In the genomic region with DNA sequence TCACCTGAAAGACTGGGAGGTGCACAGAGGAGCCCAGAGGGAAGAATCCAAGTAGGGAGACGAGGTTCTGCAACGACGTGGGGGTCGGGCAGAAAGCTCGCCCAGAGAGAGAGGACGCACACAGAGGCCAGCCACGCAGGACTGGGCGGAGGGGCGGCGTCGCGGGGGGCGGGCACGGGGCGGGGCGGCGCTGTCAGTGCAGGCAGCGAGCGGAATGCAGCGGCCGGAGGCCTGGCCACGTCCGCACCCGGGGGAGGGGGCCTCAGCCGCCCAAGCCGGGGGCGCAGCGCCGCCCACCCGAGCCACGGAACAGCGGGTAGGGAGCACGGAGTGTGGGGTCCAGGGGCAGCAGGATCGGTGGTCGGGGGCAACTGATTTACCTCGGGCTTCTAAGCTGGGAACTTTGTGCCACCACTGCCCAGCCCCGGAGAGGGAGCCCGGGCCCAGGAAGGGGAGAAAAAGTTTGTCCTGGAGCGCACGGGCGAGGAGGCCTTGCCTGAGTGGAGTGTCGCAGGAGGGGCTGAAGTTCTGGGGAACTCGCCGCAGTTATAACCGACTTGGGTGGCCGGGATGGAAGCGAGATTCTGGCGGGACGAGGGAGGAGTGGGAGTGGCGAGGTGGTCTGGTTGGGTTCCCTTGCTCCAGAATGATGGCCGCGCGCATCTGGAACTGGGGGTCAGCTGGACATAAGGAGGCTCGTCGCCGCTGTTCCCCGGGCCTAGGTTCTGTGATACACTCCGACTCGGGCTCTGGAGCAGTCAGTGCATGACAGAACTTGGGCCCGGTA, we compare ENCODE assay signal across 8 mouse cellular contexts. TPM values are rescaled to one million over a fixed set of nuclear protein-coding genes. Genes with fewer than 3 reads are reported as not detected.
A peak's percentile ranks its signal among the peaks of the same experiment; 100 is the strongest.
DNase-seq lines count a peak whose midpoint lies in the region; ATAC-seq and TF ChIP-seq lines count a peak whose summit lies in the region.

TSS of gene Copz2 (plus strand) at position 190 of the 787 bp plus-strand sequence.

- peak within 1 kb of the TSS; percentile 88 for H3K4me2 ChIP-seq in embryonic facial prominence, embryonic 11.5 days (ENCODE audit: low read depth, low read length)
- peak within 1 kb of the TSS; percentile 94 for H3K4me2 ChIP-seq in heart, embryonic 11.5 days
- peak within 1 kb of the TSS; percentile 65 for H3K4me2 ChIP-seq in kidney, embryonic 16.5 days (replicated peaks; ENCODE audit: low read depth, low read length)

- no peak for DNase-seq in layer of hippocampus, adult 2 months (ENCODE audit: low spot score in 2 of 2)
- DNase-seq in layer of hippocampus, adult 9-11 months, result no peak
- DNase-seq in embryonic facial prominence, embryonic 11.5 days (ENCODE audit: low spot score), result peak; percentile 54
- peak; percentile 65 for DNase-seq in urinary bladder, adult 2 months (ENCODE audit: low spot score)
- no peak for DNase-seq in cerebellum, adult 8-10 months

- H3K4me3 ChIP-seq in layer of hippocampus, adult 2 months, result peak within 1 kb of the TSS; percentile 56
- H3K4me3 ChIP-seq in embryonic facial prominence, embryonic 11.5 days (ENCODE audit: low read depth, low read length), result peak within 1 kb of the TSS; percentile 55
- peak within 1 kb of the TSS; percentile 75 for H3K4me3 ChIP-seq in heart, embryonic 11.5 days (ENCODE audit: low read depth, low read length)
- peak within 1 kb of the TSS; percentile 52 for H3K4me3 ChIP-seq in kidney, embryonic 16.5 days (ENCODE audit: low read length)
- H3K4me3 ChIP-seq in macrophage (ENCODE audit: inconsistent target), result peak within 1 kb of the TSS; percentile 59

- no peaks in the 10 kb centered on the region for H3K27me3 ChIP-seq in embryonic facial prominence, embryonic 11.5 days (ENCODE audit: control insufficient read depth, insufficient read depth, low read length)
- no peaks in the 10 kb centered on the region for H3K27me3 ChIP-seq in heart, embryonic 11.5 days (ENCODE audit: control insufficient read depth, insufficient read depth, low read length)
- no peaks in the 10 kb centered on the region for H3K27me3 ChIP-seq in kidney, embryonic 16.5 days (ENCODE audit: insufficient read depth, low read length)

- no peak for TF ChIP-seq CTCF in layer of hippocampus, adult 2 months (conservative IDR thresholded peaks at IDR 0.05)

- ATAC-seq in embryonic facial prominence, embryonic 11.5 days (replicated peaks; ENCODE audit: insufficient number of reproducible peaks, low FRiP score, low TSS enrichment, low read depth), result peak; percentile 61
- peak; percentile 83 for ATAC-seq in heart, embryonic 11.5 days (replicated peaks; ENCODE audit: insufficient number of reproducible peaks, low FRiP score, low TSS enrichment)
- peak; percentile 88 for ATAC-seq in kidney, embryonic 16.5 days (ENCODE audit: low FRiP score, low TSS enrichment)

- no peak within 1 kb of the TSS for H3K27ac ChIP-seq in layer of hippocampus, adult 2 months
- H3K27ac ChIP-seq in embryonic facial prominence, embryonic 11.5 days (replicated peaks; ENCODE audit: low read depth, low read length), result no peak within 1 kb of the TSS
- H3K27ac ChIP-seq in heart, embryonic 11.5 days (ENCODE audit: low read depth, low read length), result peak within 1 kb of the TSS; percentile 29; the same call in 1 of the 2 replicates
- H3K27ac ChIP-seq in kidney, embryonic 16.5 days (ENCODE audit: low read length), result peak within 1 kb of the TSS; percentile 27; the same call in 1 of the 2 replicates
- H3K27ac ChIP-seq in macrophage, result no peak within 1 kb of the TSS

- no peaks in the 10 kb centered on the region for H3K79me2 ChIP-seq in macrophage (ENCODE audit: inconsistent target)

- H3K9ac ChIP-seq in embryonic facial prominence, embryonic 11.5 days (replicated peaks; ENCODE audit: low read length), result peak within 1 kb of the TSS; percentile 52
- peak within 1 kb of the TSS; percentile 85 for H3K9ac ChIP-seq in heart, embryonic 11.5 days (ENCODE audit: low read depth, low read length)
- peak within 1 kb of the TSS; percentile 82 for H3K9ac ChIP-seq in kidney, embryonic 16.5 days (replicated peaks; ENCODE audit: low read length)

- under 1% methylated on average over 55 of the region's 60 CpGs for WGBS in embryonic facial prominence, embryonic 11.5 days
- WGBS in heart, embryonic 11.5 days (ENCODE audit: insufficient replicate concordance), result 1% methylated on average over 54 of the region's 60 CpGs
- under 1% methylated on average over 54 of the region's 60 CpGs for WGBS in kidney, embryonic 16.5 days
- WGBS in macrophage (ENCODE audit: missing documents), result 2% methylated on average over 39 of the region's 60 CpGs

- no peaks in the 10 kb centered on the region; the same call in 1 of the 2 replicates for H3K4me1 ChIP-seq in embryonic facial prominence, embryonic 11.5 days (ENCODE audit: control insufficient read depth, insufficient read depth, low read length)
- peaks cover 8% of the 10 kb centered on the region for H3K4me1 ChIP-seq in heart, embryonic 11.5 days (ENCODE audit: control insufficient read depth, insufficient read depth, low read length)
- peaks cover 13% of the 10 kb centered on the region for H3K4me1 ChIP-seq in kidney, embryonic 16.5 days (ENCODE audit: insufficient read depth, low read length)

- no peaks in the 10 kb centered on the region for H3K9me3 ChIP-seq in embryonic facial prominence, embryonic 11.5 days (replicated peaks; ENCODE audit: control insufficient read depth, low read length)
- no peaks in the 10 kb centered on the region for H3K9me3 ChIP-seq in heart, embryonic 11.5 days (replicated peaks; ENCODE audit: control insufficient read depth, low read length)
- no peaks in the 10 kb centered on the region for H3K9me3 ChIP-seq in kidney, embryonic 16.5 days (ENCODE audit: low read length)

- no peaks in the 10 kb centered on the region for H3K36me3 ChIP-seq in embryonic facial prominence, embryonic 11.5 days (replicated peaks; ENCODE audit: control insufficient read depth, insufficient read depth, low read depth, low read length)
- no peaks in the 10 kb centered on the region for H3K36me3 ChIP-seq in heart, embryonic 11.5 days (ENCODE audit: control insufficient read depth, insufficient read depth, low read length)
- no peaks in the 10 kb centered on the region; the same call in 1 of the 2 replicates for H3K36me3 ChIP-seq in kidney, embryonic 16.5 days (ENCODE audit: insufficient read depth, low read length)
- no peaks in the 10 kb centered on the region for H3K36me3 ChIP-seq in macrophage (ENCODE audit: inconsistent target)

RNA-seq across cellular contexts. Expression of gene Copz2, which starts in this region (rescaled TPM):
- total RNA-seq in layer of hippocampus, adult 2 months (2021), result 1 to 10 TPM; 5.9 to 7.0 TPM
- 61.1 and 61.2 TPM in 2 replicates for polyA plus RNA-seq in embryonic facial prominence, embryonic 11.5 days (2014; fragmentation: Nextera tagmentation; extraction: Ambion mirVana)
- 102 and 105 TPM in 2 replicates for polyA plus RNA-seq in heart, embryonic 11.5 days (2014; fragmentation: Nextera tagmentation; extraction: Ambion mirVana)
- polyA plus RNA-seq in kidney, embryonic 16.5 days (2015; fragmentation: Nextera tagmentation; extraction: Ambion mirVana), result 115 and 117 TPM in 2 replicates
- 10 to 100 TPM in 9 of 26 experiments, 1 to 10 TPM in 17; 1.8 to 29.4 (median 6.1) TPM for total RNA-seq in macrophage (2018; cell fraction: chromatin; rRNA removed)
- 10 to 100 TPM in 13 of 26 experiments, 1 to 10 TPM in 13; 6.1 to 30.0 (median 13.8) TPM for total RNA-seq in macrophage (2018; cell fraction: cytosol; rRNA removed)
- total RNA-seq in macrophage (2018; cell fraction: nucleus; rRNA removed), result 10 to 100 TPM in 7 of 26 experiments, 1 to 10 TPM in 19; 2.0 to 27.7 (median 5.4) TPM
- 11.9 to 23.0 TPM (median 16.0 TPM) in 3 replicates for polyA plus RNA-seq in macrophage (2018)
- 111 and 117 TPM in 2 replicates for polyA plus RNA-seq in urinary bladder, adult 2 months (2012; rRNA removed)

Comparison
In these comparisons a context has a peak if more than half of its experiments do, and no peak if none do; other contexts are left out.
1. DNase-seq: peak in embryonic facial prominence, embryonic 11.5 days (single experiment) and urinary bladder, adult 2 months (single experiment); none in layer of hippocampus, adult 2 months (0 of 2), layer of hippocampus, adult 9-11 months (single experiment) and cerebellum, adult 8-10 months (single experiment).
2. H3K27ac ChIP-seq: peak in heart, embryonic 11.5 days (single experiment) and kidney, embryonic 16.5 days (single experiment); none in layer of hippocampus, adult 2 months (single experiment), embryonic facial prominence, embryonic 11.5 days (single experiment) and macrophage (single experiment).
3. Peak in every context shown above with its lines, with median percentiles within 50 percentile points of each other: H3K4me3 ChIP-seq, ATAC-seq, H3K4me2 ChIP-seq and H3K9ac ChIP-seq.